Mouse (Mus musculus) left cerebral cortex, postnatal 4 days (tissue): ENCODE measurements at regions not wholly inside any gene's neighbourhood (a gene's known extent, or its start where the extent isn't known, plus 50 kb on each side); places are given as distances from the start of the nearest gene placed in this dataset.

ENCODE experiments used
- DNase-seq: peaks from one replicate; pipeline ENCODE4 v3.0.0-alpha.2; 2022
- intact Hi-C: fragments of 180-260 bp; cut with DNase I; formaldehyde crosslinking; loops from one replicate; pipeline ENCODE4 v1.15.1; 2025

DNA sequence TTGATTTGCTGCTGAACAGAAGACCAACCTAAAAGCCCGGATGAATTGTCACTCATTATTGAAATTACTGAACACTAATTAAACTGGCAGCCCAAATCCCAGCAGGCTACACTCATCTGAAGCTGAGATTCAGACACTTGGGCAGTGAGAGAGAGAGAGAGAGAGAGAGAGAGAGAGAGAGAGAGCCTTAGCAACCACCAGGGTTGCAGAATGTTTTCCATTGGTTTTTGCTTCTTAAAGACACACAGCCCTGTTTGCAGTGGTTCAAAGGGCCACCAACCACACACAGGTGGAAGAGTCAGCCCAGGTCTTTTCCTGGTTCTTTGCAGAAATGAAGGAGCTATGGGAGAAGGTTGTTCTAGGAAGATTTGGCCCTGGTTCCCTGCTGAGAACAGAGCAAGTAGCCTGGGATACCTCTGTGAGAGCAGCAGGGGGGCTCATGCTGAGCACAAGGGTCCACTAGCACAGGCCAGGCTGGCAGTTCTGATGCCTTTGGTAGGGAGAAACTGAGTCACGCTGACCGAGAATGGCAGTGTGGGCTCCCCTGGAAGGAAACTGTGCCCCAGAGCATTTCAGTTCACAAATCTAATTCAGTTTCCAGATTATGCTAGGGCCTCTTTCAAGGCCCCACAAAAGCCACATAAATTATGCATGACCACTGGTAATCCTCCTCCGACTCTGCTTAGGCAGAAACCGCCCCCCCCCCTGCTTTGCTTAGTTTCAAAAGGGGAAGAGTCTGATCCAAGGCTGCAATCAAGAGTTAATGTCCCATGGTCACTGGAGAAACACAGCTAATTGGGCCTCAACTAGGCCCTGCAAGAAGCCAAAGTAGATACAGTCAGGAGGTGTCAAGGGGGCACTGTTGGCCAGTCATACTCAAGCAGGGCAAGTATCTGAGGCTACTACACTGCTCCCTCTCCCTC lies 504.3 kb upstream of the Mki67 start:
- intact Hi-C loops = no loop called here

DNA sequence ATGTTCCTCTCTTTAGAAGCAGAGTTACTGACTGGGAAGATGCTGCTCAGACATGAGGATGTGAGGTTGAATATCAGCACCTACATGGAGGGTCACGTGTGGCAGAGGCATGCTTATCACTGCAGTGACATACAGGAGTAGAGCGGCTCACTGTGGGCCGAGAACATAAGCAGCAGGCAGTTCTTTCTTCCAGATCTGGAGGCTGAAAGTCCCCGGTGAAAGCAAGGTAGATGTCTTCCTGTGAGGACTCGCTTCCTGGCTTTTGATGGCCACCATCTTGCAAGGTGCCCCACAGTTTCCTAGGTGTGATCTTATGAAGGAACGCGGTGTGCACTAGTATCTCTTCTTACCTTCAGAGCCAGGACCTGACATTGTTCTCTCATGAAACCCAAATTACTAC lies 505.5 kb upstream of the Mki67 start:
- intact Hi-C loops = no loop called here
- DNase-seq = no peak

More for the DNA sequence above, 504.3 kb upstream of the Mki67 start:
- DNase-seq = no peak

GRCm38 (mm10) chr7:136226031-136226430 lies 509.9 kb upstream of the Mki67 start:
- no peak for DNase-seq
- intact Hi-C loops = no loop called here

- DNase-seq = no peak
- intact Hi-C loops = no loop called here
These were observed 512.2 kb upstream of the Mki67 start for GRCm38 (mm10) chr7:136228331-136228730.

GRCm38 (mm10) chr7:136229592-136229991 lies 513.4 kb upstream of the Mki67 start:
- no peak for DNase-seq
- intact Hi-C loops = no loop called here

DNA sequence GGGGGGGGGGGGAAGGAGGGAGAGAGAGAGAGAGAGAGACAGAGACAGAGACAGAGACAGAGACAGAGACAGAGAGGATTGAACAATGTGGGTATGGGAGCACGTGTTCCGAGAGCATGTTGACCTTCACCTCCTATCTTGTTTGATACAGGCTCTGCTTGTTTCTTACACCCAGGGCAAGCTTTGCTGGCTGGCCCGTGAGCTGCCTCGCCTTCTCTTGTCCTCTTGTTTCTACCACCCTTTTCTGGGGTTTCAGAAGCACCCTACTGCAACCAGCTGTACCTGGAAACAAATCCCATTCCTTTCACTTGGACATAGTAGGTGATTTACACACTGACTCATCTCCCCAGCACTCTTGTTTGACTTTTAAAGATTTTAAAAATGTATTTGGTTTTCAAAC lies 516.0 kb upstream of the Mki67 start:
- intact Hi-C loops = no loop called here
- no peak for DNase-seq

GRCm38 (mm10) chr7:136235563-136235962 lies 519.4 kb upstream of the Mki67 start:
- intact Hi-C loops = no loop called here
- no peak for DNase-seq

- no peak for DNase-seq
- intact Hi-C loops = no loop called here
These were observed 520.2 kb upstream of the Mki67 start for GRCm38 (mm10) chr7:136236391-136236790.

DNA sequence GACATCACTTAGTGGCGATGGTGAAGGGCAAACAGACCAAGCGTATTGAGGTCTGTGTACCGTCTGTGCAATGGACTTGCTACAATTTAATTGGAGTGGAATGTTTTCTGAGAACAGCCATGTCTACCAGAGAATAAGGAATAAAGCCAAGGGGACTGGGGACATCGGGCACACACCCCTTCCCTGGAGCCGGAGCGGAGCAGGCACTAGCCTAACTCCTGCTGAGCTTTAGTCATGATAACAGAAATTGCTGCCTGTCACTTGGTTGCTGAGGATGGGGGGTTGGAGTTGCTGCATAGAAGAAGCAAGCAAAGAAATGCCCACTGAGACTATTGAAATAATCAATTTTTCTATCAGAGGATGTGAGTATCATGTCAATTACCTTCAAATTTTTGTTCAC lies 549.5 kb upstream of the Mki67 start:
- intact Hi-C loops = no loop called here
- DNase-seq = no peak

DNA sequence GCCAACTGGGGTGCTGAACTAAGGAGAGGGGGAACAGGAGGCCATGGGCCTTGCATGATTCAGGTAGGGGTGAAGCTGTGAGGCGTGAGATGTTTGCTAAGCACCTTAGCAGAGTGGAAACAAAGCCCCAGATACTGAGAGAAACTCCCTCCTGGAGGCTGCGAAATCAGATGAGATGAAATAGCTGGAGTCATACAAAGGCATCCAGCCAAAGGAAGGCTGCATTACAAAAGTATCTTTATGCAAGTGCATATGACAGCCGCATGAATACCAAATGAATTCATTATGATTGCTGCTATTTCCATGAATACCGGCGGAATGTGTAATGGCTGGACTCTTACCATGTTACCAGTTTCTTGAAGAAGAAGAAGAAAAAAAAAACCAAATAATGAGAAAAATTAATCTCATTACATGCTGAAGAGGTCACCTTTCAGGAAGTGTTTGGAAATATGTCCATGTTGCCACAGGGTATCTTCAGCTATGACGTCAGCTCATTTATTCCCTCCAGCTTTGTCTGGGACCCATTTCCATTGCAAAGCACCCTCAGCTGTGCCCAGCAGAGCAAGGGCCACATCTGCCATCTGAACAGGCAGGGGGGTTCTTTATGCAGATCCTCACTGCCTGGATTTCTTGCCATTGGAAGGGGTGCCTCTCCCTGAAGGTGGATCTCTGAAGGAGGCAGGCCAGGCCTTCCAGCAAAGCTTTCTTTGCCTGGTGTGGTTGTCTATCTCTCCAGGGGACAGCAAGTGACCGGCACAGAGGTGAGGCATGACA lies 551.7 kb upstream of the Mki67 start:
- intact Hi-C loops = no loop called here
- no peak for DNase-seq

GRCm38 (mm10) chr7:136275651-136276050 lies 559.5 kb upstream of the Mki67 start:
- DNase-seq = no peak
- intact Hi-C loops = no loop called here

DNA sequence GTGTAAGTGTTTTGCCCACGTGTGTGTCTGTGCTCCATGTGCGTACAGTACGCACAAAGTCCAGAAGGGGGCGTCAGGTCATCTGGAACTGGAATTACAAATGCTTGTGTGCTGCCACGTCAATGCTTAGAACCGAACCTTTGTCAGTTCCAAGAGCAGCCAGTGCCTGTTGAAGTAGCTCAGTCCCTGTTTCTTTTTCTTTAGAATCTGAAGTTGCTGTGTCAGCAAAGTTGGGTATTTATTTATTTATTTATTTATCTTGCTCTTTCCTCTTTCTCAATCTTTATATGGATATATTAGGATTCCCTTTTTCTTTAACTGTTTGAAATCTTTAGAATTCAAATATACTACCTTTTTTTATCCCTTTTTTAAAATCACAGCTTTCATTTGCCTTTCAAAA lies 567.6 kb upstream of the Mki67 start:
- intact Hi-C loops = no loop called here
- no peak for DNase-seq

GRCm38 (mm10) chr7:136285606-136286005 lies 569.4 kb upstream of the Mki67 start:
- no peak for DNase-seq
- intact Hi-C loops = no loop called here

DNA sequence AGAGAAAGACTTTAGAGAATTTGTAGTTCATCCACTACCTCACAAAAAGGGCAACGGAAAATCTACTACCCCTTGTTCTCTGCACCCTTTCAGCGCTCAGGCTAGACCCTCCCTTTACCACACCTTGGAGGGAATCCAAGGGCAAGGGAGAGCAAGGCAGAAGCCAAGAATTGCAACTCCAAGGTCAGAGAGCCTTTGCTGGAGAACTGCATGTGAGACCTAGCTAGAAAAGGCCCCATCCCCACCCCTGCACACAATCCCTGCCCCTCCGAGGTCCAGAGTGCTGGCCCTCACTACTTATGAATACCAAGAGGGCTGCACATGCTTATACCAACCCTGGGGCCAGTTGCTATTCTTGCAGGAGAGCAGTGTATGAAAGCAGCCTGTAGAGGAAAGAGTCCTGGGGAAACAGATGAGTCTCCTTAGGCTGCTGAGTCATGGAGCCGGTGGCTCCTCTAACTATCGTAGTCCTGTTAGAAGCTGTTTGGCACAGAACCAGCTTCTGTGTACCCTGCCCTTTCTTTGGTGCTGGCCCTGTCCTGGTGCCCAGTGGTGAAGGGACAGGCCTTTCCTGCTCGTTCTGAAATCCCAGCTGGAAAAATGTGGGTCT lies 577.5 kb upstream of the Mki67 start:
- intact Hi-C loops = no loop called here
- DNase-seq = no peak

GRCm38 (mm10) chr7:136294445-136294844 lies 578.3 kb upstream of the Mki67 start:
- intact Hi-C loops = no loop called here
- peak; percentile 27 for DNase-seq

GRCm38 (mm10) chr7:136297901-136298513 lies 581.8 kb upstream of the Mki67 start:
- no peak for DNase-seq
- intact Hi-C loops = no loop called here

DNA sequence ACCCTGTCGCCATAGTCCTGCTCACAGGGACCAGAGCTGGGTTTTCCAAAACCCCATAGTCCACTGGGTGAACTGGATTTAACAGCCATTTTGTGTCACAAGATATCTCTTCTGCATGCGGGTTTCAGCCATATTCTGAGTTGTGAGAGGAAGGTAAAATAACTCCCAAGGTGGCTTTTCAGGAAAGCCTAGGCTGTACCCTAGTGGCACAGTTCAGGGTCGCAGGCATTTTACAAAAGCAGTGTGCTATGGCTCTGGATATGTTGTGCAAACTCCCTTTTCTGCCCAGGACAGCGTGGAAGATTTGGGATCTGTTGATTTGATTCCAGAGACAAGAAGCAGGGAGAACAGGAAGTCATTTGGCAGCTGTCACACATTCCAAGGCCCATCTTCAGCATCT lies 588.3 kb upstream of the Mgmt start:
- intact Hi-C loops = no loop called here
- no peak for DNase-seq

DNA sequence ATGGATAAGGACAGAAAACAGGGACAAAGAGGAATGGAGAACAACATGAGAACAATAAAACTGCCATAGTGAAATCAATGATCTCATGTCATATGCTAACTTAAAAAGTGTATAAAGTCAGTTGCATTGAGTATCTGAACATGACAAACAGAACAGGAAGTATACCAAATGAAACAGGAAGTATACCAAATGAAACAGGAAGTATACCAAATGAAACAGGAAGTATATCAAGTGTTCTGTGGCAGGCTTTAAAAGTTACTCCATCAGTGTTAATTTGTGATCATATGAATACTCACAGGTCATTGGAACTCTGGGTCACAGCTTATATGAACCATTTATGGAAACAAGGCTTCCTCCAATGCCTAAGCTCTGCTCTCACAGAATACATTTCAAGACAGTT lies 585.6 kb upstream of the Mgmt start:
- DNase-seq = no peak
- intact Hi-C loops = no loop called here

DNA sequence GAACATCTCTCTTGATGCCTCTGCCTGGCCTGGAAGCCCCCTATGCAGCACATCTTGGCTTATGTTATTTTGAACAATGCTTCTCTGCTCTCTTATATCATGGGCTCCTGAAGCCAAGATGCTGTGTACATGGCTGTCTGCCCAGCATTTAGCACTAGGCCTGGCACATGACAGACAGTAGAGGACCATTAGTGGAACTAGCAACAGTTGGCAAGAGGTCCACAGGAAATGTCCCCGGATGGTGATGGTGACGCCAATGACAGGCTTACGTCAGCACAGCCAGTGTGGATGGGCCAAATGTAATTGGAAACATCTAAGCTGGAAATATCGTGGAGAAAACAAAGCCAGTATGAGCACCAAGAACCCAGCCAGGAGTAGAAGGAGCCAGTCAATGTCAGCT lies 567.1 kb upstream of the Mgmt start:
- intact Hi-C loops = no loop called here
- DNase-seq = no peak

DNA sequence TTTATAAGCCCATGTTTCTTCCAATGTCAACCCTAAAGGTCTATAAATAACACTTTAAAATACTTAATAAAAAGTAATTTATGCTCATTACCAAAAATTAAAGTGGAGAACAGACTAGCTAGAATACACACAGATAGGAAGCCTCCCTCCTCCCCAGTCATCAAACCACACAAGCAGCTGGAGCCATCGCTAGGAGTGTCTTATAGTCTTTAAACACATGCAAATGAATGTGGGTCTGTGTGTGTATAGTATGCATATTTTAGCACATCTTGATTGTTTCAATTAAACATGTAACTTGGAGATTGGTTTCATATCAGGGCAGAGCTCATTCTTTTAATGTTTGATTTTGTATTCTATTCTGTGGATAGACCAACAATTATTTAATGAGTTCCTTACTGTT lies 564.0 kb upstream of the Mgmt start:
- intact Hi-C loops = no loop called here
- DNase-seq = no peak

DNA sequence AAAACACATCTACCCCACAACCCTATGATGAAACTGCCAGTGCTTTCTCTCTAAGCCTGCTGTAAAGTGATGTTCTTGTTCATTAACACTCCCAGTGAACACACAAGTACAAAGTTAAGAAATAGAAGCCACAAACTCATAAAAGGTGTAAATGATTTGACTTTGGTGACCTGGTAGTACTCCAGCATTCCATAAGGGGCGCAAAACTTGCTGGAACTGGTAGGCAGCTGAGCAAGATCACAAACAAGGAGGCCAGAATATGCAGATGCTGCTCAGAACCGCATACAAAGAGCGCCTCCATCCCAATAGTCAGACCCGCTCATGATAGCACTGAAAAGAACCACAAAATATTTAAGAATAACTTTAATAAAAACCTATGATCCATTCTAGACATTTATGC lies 561.6 kb upstream of the Mgmt start:
- intact Hi-C loops = no loop called here
- no peak for DNase-seq
